Mouse (Mus musculus) heart, postnatal 25 days (tissue): ENCODE data around the gene Mc1r. TPM values are rescaled to one million over a fixed set of nuclear protein-coding genes. Genes with fewer than 3 reads are reported as not detected.
A peak's percentile ranks its signal among the peaks of the same experiment; 100 is the strongest.
"Not testable (repeated sequence)": the region's sequence is repeated elsewhere in the genome, so short reads cannot be mapped to it uniquely, and the experiment has no call there.

ENCODE experiments used
- DNase-seq: peaks from one replicate; pipeline ENCODE4 v3.0.0; 2022; ENCODE audit warnings: low spot score
- intact Hi-C: fragments of 180-260 bp; cut with DNase I; formaldehyde crosslinking; loops from one replicate; pipeline ENCODE4 v1.15.1; 2025
- total RNA-seq, 2 experiments: library from RNA; stranded (reverse); gene quantifications; 2 replicates each; pipeline ENCODE4 v1.2.3; 2021

Mc1r gene
- total RNA-seq, 2 experiments from 2014 or later = not detected

DNA sequence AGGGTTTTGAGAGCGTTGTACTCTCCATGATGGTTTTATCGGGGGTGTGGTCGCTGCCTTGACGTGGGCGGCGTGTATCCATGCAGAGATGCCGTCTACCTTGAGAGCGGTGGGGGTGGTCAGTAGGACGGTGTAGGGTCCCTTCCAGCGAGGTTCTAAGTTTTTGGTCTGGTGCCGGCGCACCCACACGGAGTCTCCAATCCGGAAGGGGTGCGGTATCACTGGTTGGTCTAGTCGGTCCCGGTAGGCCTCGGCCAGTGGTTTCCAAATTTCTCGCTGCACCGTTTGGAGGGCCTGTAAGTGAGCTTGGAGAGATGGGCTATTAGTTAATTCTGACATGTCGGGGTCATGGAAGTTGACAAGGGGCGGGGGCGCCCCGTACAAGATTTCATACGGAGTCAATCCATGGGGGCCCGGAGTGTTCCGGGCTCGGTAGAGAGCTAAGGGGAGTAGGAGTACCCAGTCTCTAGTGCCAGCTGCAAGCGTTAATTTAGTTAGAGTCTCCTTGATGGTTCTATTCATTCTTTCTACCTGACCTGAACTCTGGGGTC, 21.5 kb downstream of the Mc1r start:
- intact Hi-C loops = no loop called here
- no peak for DNase-seq

DNA sequence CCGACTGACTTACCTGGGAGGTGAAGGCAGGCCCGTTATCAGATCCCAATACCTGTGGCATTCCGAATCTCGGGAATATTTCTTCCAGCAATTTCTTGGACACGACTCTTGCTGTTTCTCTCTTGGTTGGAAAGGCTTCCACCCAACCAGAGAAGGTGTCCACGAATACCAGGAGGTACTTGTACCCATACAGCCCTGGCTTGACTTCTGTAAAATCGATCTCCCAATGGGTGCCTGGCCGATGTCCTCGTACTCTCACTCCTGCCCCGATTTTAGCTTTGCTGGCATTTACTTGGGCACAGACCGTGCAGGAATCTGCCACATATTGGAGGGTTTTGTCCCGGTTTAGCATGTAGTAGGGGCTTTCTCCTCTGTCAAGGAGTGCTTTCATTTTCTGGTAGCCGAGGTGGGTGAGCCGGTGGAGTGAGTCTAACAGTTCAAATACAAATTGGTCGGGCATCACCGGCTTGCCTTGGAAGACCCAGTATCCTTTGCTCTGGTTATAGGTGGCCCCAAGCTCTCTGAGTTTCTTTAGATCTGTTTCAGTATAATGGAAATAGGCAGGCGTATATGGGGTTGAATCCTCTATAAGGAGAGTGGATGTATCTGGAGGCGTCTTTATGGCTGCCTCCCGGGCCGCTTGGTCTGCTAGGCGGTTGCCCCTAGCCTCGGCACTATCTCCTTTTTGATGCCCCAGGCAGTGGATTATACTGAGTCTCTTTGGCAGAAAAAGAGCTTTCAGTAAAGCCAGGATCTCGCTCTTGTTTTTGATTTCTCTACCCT, 22.2 kb downstream of the Mc1r start:
- intact Hi-C loops = no loop called here
- DNase-seq = no peak

DNA sequence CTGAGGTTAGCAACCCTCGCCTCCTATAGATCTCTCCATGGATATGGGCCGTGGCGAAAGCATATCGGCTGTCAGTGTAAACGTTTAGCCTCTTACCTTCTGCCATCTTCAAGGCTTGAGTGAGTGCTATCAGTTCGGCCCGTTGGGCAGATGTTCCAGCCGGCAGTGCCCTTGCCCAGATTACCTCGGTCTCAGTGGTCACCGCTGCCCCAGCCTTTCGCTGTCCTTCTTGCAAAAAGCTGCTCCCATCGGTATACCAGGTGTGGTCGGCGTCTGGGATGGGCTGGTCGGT, 22.8 kb downstream of the Mc1r start:
- intact Hi-C loops, DNase-seq: not testable (repeated sequence)

DNA sequence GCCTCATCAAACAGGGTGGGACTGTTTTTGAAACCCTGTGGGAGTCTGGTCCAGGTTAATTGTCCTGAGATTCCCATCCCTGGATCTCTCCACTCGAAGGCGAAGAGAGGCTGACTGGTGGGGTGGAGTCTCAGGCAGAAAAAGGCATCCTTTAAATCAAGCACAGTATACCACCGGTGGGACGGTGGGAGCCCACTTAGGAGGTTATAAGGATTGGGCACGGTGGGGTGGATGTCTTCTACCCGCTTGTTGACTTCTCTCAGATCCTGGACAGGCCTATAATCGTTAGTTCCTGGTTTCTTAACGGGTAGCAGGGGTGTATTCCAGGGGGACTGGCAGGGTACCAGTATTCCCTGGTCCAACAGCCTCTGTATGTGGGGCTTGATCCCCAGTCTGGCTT, 24.0 kb downstream of the Mc1r start:
- intact Hi-C loops = not testable (repeated sequence)

DNA sequence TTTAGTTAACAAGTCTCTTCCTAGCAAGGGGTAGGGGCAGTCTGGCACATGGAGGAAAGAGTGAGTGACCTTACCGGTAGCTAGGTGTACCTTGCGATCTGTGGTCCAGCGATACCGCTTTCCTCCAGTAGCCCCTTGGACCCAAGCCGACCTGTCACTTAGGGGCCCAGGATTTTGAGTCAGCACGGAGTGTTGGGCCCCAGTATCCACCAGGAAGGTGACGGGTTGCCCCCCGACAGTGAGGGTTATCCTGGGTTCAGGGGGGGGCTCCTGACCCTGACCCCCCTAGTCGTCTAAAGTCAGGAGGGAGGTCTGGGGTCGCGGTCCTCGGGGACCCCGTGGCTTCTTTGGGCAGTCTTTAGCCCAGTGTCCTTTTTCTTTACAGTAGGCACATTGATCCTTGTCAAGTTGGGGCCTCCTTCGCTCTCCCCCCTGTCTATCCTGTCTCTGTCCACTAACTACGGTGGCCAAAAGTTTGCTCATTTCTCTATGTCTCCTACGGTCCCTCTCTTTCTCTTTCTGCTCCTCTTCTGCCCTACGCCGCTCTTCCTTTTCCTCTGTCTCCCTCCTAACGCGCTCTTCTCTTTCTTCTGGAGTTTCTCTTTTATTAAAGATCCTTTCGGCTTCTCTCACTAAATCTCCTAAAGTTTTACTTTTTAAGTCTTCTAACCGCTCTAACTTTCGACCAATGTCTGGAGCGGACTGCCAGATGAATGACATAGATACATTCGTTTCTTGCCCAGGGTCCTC, 24.9 kb downstream of the Mc1r start:
- no peak for DNase-seq
- intact Hi-C loops = no loop called here

More for the DNA sequence above, 24.0 kb downstream of the Mc1r start:
- not testable (repeated sequence) for DNase-seq

DNA sequence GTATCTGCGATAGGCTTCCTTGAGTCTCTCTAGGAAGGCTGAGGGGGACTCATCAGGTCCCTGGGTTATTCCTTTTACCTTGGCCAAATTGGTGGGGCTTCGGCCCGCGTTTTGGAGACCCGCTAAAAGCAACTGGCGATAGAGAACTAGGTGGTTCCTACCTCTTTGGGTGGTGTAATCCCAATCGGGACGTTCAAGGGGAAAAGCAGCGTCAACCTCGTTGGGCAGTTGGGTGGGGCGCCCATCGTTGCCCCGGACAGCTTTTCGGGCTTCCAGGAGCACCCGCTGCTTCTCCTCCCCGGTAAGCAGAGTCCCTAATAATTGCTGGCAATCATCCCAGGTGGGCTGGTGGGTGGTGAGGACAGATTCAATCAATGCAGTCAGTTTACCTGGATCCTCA, 25.5 kb downstream of the Mc1r start:
- intact Hi-C loops = no loop called here
- no peak for DNase-seq

DNA sequence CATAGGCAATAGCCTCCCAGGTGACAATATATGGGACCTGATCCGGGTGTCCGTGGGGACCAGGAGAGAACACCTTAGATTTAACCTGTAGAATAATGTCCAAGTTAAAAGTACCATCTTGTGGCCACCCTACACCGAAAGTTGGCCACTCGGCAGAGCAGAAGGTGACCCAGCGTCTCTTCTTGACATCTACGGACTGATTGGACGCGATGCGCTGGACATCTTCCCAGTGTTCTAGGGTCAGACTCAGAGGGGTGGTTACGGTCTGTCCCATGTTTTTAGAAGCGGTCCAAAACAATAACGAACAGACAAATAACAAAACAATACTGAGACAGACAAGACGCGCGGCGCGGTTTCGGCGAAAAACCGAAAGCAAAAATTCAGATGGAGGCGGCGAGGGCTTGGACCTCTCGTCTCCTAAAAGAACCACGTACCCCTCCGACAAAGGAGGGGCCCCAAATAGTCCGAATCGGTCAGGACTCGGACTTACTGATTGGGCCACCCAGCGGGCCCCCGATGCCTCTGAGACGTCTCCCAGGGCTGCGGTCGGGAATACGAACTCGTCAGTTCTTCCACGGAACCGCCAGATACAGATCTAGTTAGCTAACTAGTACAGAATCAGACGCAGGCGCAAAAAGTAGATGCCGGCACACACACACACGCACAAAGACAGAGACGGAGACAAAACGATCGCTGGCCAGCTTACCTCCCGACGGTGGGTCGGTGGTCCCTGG, 26.5 kb downstream of the Mc1r start:
- intact Hi-C loops, DNase-seq: not testable (repeated sequence)

DNA sequence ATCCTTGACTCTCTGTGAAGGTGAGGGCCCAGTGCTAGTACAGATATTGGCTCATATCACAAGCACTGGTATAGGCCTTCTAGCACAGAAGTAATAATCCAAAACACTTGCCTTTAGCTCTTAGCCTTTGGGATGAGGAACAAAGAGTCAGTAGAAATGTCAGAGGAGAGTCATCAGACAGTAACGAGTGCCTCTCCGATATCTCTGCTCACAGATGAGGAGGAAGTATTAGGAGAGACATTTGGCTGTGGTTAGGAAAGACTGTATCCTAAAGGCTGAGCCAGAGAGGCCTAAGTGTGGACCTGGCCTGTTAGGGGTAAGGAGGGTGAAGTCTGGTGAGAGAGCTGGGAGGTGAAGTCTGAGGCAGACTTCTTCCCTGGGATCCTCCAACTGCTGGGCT, 34.9 kb downstream of the Mc1r start:
- intact Hi-C loops = loop anchor here (1.0 kb wide), 1 partner anchor 36 kb away; the partner anchor contains the start of gene Afg3l1

DNA sequence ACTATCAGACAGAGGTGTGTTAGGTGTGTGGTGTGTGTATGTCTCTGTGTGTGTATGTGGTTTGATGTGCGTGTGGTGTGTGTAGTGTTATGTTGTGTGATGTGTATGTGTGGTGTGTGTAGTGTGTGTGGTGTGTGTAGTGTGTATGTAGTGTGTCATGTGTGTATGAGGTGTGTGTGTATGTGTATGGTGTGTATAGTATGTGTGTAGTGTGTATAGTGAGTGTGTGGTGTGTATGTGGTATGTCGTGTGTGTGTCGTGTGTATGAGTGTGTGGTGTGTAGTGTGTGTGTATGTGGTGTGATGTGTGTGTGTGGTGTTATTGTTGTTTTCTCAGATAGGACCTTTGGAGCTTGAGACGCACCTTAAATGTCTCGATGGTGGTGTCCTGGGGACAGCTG, 35.4 kb downstream of the Mc1r start:
- intact Hi-C loops = loop anchor here (1.0 kb wide), 1 partner anchor 35 kb away; the partner anchor contains the start of gene Afg3l1
- no peak for DNase-seq

More for the DNA sequence above, 34.9 kb downstream of the Mc1r start:
- no peak for DNase-seq

DNA sequence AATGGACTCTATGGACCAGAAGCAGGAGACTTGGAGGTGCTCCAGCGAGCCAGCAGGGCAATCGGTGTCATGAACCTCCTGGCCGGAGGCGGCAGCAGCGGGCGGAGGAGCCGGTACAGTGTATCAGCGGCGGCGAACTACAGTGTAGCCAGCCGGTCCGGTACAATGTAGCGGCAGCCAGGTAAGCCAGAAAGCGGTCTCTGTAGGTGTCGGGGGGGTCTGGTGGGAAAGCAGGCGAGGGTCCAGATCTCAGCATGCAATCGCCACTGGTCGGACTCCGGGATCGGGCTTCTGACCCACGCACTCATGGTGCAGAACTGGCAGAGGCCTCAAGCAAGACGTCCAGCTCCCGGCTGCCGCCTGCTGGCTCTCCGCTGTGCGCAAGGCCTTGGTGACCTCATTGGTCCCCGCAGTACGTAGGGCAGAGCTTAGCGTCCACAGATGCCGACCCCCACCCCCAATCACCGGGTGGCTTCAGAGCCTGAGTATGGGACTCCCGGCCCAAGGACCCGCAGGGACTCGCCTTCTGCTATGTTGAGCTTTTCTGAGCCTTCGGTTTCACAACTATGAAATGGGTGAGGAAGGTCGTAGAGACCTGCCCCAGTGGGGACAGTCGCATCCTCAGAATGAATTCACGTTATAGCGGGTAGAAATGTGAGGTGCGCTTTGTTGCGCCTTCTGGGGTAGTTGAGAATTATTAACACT, 36.1 kb downstream of the Mc1r start:
- intact Hi-C loops = loop anchor here (1.0 kb wide), 1 partner anchor 34 kb away; the partner anchor contains the start of gene Afg3l1
- peak; percentile 81 for DNase-seq

DNA sequence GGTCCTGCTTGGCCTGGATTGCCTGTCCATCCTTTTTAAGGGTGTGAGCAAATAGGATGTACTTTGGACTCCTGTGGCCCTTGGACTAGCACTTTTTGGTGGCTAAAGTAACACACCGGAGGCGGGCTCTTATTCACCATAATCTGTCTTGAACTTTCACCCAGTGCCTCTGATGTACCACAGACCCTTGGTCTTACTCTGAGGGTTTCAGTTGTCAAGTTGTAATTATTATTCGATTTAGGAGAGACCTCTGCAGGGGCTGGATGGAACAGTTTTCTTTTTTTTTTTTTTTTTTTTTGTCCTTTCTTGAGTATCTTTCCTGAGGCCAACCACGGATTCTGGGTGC, 36.6 kb downstream of the Mc1r start:
- intact Hi-C loops = no loop called here
- no peak for DNase-seq

DNA sequence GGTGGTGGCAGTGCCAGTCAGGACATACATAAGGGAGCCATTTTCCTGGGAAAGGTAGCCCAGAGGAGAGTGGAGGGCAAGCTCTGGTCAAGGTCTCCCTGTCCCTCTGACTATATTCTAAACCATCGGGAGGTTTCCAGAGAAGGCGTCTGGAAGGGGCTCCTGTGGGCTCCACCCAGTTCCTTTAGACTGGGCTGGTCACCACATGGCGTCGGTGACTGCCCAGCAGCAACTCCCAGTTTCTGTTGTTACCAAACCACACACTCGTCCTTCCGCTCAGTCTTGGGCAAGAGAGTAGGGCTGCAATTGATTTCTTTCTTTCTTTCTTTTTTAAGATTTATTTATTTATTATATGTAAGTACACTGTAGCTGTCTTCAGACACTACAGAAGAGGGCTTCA, 37.2 kb downstream of the Mc1r start:
- intact Hi-C loops = no loop called here
- DNase-seq = no peak

DNA sequence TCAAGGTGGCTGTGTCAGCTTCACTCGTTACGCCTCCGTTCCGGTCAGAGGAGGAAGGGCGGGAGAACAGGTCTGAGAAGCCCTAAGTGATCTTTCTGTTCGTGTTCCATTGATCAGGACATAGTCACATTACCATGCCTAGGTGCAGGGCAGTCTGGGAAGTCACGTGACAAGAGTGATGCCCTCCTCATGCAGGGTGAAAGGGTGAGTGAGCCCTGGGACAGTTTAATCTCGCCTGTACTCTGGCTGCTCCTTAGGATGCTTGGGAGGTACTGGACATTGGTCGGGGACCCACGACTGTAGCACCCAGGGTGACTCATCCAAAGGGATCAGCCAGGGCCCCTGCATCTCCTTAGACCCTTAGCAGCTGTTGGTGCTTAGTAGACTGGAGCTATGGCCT, 39.1 kb downstream of the Mc1r start:
- no peak for DNase-seq
- intact Hi-C loops = no loop called here

DNA sequence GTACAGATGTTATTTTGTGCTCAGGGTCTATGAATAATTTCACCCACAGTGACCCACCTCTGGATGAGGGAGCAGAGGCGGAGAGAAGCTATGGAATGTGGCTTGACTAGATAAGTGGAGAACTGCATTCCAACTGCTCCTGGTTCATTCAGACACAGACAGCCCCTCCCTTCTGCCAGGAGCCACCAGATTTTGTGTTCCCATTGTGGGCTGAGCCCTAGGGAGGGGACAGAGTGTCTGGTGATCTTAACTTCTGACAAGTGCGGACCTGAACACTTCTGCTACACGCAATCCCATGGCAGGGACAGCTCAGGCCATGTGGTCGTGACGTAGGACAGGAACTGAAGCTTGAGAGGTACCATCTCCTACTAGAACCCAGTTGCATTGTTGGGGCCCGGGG, 39.9 kb downstream of the Mc1r start:
- intact Hi-C loops = no loop called here
- DNase-seq = no peak

DNA sequence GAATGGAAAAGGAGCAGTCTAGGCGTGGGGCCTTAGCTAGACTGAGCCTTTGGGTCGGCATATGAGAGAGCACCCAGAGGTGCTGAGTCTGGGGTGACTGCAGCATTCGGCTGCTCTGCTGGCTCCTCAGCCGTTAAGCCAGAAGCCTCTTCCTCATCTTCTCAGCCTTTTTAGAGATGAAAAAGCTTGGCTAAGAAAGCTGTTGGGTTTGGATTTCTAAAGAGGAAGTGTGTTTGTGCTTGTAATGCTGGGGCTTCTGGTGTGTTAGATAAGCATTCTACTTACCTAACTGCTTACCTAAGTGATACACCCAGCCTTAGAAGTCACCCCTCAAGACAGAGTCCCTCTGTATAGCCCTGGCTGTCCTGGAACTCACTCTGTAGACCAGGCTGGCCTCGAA, 43.9 kb downstream of the Mc1r start:
- DNase-seq = no peak
- intact Hi-C loops = no loop called here

DNA sequence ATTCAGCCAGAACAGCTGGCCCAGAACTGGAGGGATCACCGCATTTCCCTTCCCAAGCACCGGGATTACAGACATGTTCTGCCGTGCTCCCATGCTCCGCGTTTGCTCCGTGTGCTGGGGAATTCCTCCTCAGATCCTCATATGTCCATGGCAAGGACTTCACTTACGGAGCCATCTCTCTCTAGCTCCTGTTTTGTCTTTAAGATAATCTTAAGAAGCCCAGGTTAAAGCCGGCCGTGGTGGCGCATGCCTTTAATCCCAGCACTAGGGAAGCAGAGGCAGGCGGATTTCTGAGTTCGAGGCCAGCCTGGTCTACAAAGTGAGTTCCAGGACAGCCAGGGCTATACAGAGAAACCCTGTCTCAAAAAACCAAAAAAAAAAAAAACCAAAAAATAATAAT, 44.8 kb downstream of the Mc1r start:
- DNase-seq, intact Hi-C loops: not testable (repeated sequence)

DNA sequence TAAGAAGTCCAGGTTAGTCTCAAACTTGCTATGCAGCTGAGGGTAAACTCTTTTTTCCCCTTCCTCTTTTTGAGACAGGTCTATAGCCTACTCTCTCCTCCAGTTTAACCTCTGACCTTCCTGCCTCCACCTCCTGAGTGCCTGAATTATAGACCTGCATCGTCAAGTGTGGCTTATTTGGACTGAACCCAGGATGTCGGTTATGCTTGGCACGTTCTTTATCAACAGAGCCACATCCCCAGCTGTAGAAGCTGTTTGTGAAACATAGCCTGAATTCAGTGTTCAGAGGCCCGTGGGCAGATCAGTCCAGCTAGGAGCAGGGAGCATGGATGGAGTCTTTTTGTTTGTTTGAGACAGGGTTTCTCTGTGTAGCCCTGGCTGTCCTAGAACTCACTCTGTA, 45.2 kb downstream of the Mc1r start:
- intact Hi-C loops = no loop called here
- no peak for DNase-seq

DNA sequence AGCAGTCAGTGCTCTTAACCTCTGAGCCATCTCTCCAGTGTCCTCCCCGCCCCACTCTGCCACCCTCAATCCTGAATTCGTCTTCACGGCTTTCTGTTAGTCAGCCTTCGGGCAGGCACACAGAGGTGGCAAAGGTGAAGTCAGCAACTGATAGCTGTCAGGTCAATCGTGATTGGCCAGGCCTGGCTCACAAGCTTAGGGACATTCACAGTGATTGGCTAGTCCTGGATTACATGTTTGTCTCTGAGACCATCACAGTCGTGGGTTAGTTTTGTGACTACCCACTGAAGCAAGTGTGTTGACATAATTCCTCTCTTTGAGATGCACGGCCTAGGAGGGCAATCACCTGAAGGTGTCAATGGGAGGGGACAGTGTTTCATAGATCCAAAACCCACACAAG, 46.4 kb downstream of the Mc1r start:
- intact Hi-C loops = no loop called here
- DNase-seq = no peak

DNA sequence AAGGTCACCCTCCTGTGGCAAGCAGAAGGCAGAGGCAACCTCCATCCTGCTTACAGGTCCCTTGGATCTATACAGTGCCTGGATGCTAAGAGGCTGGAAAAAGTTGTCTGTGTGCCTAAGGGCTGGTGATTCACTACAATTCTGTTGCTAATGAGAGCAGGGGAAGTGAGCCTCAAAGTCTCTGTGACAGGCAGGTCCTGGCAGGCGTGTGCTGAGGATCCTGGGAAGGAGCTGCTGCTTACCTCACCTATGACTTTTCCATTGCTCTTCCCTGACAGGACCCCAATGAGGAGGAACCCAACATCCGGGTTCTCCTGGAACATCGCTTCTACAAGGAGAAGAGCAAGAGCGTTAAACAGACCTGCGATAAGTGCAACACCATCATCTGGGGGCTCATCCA, 47.0 kb downstream of the Mc1r start:
- DNase-seq = no peak
- intact Hi-C loops = no loop called here

DNA sequence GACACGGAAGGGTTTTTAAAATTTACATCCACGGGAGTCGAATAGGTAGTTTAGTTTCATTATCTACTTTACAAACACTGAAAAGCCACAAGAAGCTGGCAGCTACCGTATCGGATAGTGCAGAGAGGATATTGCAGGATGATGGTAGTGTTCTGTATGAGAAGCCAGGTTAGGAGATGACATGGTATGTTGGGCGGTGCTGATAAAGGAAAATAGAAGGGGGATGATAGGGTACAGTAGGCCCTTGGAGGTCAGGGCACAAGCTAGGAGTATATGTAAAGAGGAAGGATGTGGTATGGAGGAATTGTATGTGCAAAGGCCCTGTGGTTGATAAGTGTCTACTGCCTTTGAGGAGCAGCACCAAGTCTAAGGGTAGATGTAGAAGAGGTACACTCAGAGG, 47.7 kb downstream of the Mc1r start:
- intact Hi-C loops = no loop called here
- no peak for DNase-seq
